Mouse (Mus musculus) forebrain, postnatal 0 days (tissue): ENCODE data around the gene Golga2. TPM values are rescaled to one million over a fixed set of nuclear protein-coding genes. Genes with fewer than 3 reads are reported as not detected.

ENCODE experiments used
- ATAC-seq: fragments of 200-750 bp; cut with Nextera tagmentation; 2 replicates; pipeline ENCODE4 v1.8.0; 2017; ENCODE audit warnings: mild to moderate bottlenecking, moderate library complexity
- DNase-seq: peaks from one replicate; pipeline ENCODE4 v3.0.0-alpha.2; 2015
- H3K27ac ChIP-seq: fragments of 300-500 bp; sonication (generic); 2 replicates; pipeline ENCODE4 v1.5.1; 2014; ENCODE audit warnings: low read depth, mild to moderate bottlenecking, antibody characterized with exemption, low read length, moderate library complexity, mixed read lengths
- H3K27me3 ChIP-seq: fragments of 300-500 bp; sonication (generic); 2 replicates; pipeline ENCODE4 v1.6.1; 2014; ENCODE audit warnings: mild to moderate bottlenecking, low read length, mixed read lengths; ENCODE audit not compliant: insufficient read depth
- H3K36me3 ChIP-seq: fragments of 300-500 bp; sonication (generic); 2 replicates; pipeline ENCODE4 v1.6.1; 2014; ENCODE audit warnings: mild to moderate bottlenecking, moderate library complexity; ENCODE audit not compliant: insufficient read depth
- H3K4me1 ChIP-seq: fragments of 300-500 bp; sonication (generic); 2 replicates; pipeline ENCODE4 v1.6.1; 2014; ENCODE audit warnings: antibody characterized with exemption; ENCODE audit not compliant: insufficient read depth
- H3K4me2 ChIP-seq: fragments of 300-500 bp; sonication (generic); 2 replicates; pipeline ENCODE4 v1.6.1; 2014; ENCODE audit warnings: low read depth, mild to moderate bottlenecking, moderate library complexity
- H3K4me3 ChIP-seq: fragments of 300-500 bp; sonication (generic); 2 replicates; pipeline ENCODE4 v1.5.1; 2014; ENCODE audit warnings: low read depth, low read length, mixed read lengths
- H3K9ac ChIP-seq: fragments of 300-500 bp; sonication (generic); 2 replicates; pipeline ENCODE4 v1.6.1; 2014; ENCODE audit warnings: mild to moderate bottlenecking
- H3K9me3 ChIP-seq: fragments of 300-500 bp; sonication (generic); 2 replicates; pipeline ENCODE4 v1.6.1; 2016; ENCODE audit warnings: low read length
- CTCF ChIP-seq: sonication (generic); IDR thresholded peaks from 2 replicates; pipeline ENCODE4 v1.5.1; 2016; ENCODE audit warnings: antibody characterized with exemption, control low read depth, low read depth
- WGBS: fragments of 180-500 bp; shearing (Covaris S2); extraction: QIAGEN DNeasy Blood & Tissue Kit; methylation state at CpG from one replicate; pipeline ENCODE4 v1.1.7; 2014; 5-methylcytosine and 5-hydroxymethylcytosine counted together
- polyA plus RNA-seq: library from polyadenylated mRNA; unstranded; fragments of >200 nt; fragmentation: Nextera tagmentation; extraction: Ambion mirVana; gene quantifications from 2 replicates; pipeline ENCODE4 v1.2.1, GENCODE M21; 2015
- total RNA-seq: library from RNA; depleted of rRNA; stranded (reverse); fragments of >200 nt; gene quantifications from 2 replicates; pipeline ENCODE4 v1.2.3, GENCODE M21; 2014

Golga2 gene
- total and polyA plus RNA-seq, 2 experiments from 2014 or later: 22.1 to 64.4 TPM

DNA sequence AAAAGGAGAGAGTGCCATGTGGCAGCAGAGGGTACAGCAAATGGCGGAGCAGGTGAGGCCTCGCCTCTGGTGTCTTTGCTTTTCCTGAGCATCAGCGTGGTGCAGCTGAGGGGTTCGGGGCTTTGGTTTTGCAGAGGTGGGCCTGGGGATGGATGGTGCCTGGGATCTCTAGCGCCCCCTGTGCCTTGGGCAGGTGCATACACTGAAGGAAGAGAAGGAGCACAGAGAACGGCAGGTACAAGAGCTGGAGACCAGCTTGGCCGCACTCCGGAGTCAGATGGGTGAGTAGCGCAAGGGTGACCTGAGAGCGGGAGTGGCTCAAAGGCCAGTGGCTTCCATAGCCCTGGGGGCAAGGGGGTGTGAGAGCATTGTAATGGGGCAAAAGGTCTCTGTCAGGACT is 15.8 kb downstream of the Golga2 start:
- Histone ChIP-seq H3K27me3 (no peaks in the 10 kb centered on the region), H3K4me3 (no peak overlapping the region), H3K9ac (no peak overlapping the region), H3K36me3 (peaks cover 85% of the 10 kb centered on the region), H3K4me2 (no peak overlapping the region), H3K27ac (no peak overlapping the region), H3K4me1 (no peaks in the 10 kb centered on the region), H3K9me3 (no peaks in the 10 kb centered on the region)
- ATAC-seq: no peak
- WGBS: 90% methylated on average over 10 of the region's 10 CpGs
- TF ChIP-seq CTCF: peak; percentile 28; the same call in 1 of the 2 replicates
- DNase-seq: no peak

DNA sequence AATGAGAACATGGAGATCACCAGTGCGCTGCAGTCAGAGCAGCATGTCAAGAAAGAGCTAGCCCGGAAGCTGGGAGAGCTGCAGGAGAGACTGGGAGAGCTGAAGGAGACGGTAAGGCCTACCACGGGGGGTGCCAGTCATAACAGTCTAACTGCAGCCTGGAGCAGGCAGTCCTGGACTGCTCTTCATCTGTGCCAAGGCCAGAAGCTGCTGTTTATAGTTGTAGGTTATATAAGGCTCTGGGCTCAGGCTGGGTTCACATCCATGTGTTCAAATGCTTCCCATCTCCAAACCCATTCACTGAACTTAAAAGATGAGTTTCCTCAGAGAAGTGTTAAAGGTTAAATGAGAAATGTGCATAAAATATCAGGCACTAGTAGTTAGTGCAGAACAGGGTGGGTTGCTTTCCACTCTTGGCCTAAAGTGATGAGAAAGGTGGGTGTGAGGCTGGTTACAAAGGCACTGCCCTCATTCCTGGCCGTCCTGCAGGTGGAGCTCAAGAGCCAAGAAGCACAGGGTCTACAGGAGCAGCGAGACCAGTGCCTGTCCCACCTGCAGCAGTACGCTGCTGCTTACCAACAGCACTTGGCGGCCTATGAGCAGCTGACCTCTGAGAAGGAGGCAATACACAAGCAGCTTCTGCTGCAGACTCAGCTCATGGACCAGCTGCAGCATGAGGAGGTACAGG is 17.1 kb downstream of the Golga2 start:
- peak; percentile 71 for TF ChIP-seq CTCF
- H3K27ac ChIP-seq: no peak overlapping the region
- H3K4me2 ChIP-seq: no peak overlapping the region

DNA sequence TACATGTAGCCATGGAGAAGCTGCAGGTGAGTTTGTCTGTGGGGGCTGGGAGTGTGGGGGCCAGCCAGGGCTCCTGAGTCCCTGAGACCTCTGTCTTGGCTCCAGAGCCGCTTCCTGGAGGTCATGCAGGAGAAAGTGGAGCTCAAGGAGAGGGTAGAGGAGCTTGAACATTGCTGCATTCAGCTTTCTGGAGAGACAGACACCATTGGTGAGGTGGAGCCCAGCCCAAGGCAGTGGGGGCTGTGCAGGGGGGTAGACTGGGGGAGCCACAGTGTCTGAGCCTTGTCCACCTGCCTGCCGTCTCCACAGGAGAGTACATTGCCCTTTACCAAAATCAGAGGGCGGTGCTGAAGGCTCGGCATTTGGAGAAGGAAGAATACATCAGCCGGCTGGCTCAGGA is 18.5 kb downstream of the Golga2 start:
- no peak for TF ChIP-seq CTCF
- Histone ChIP-seq H3K4me2 (no peak overlapping the region), H3K36me3 (peaks cover 90% of the 10 kb centered on the region), H3K9ac (no peak overlapping the region), H3K4me1 (no peaks in the 10 kb centered on the region), H3K9me3 (no peaks in the 10 kb centered on the region), H3K27me3 (no peaks in the 10 kb centered on the region), H3K4me3 (no peak overlapping the region), H3K27ac (no peak overlapping the region)
- 90% methylated on average over 5 of the region's 5 CpGs for WGBS
- DNase-seq (no peak), ATAC-seq (no peak)

More for the DNA sequence above, 17.1 kb downstream of the Golga2 start:
- 55% methylated on average over 8 of the region's 8 CpGs for WGBS
- Histone ChIP-seq H3K4me3 (no peak overlapping the region), H3K36me3 (peaks cover 81% of the 10 kb centered on the region), H3K9me3 (no peaks in the 10 kb centered on the region), H3K27me3 (no peaks in the 10 kb centered on the region), H3K9ac (no peak overlapping the region), H3K4me1 (no peaks in the 10 kb centered on the region)
- ATAC-seq (peak; percentile 35; the same call in 1 of the 2 replicates), DNase-seq (no peak)

DNA sequence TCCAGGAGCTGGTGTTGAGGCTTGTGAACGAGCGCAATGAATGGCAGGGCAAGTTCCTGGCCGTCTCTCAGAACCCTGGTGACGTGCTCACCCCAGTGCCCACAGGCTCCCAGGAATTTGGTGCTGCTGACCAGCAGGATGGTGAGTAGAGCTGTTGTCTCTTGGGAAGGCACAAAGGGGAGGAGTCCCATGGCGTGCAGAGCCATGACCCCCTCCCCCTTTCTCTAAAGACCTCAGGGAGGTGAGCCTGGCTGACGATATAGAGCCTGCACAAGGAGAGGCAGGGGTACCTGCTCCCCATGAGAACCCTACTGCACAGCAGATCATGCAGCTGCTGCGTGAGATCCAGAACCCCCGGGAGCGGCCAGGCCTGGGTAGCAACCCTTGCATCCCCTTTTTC is 19.0 kb downstream of the Golga2 start:
- Histone ChIP-seq H3K4me3 (no peak overlapping the region), H3K27ac (no peak overlapping the region), H3K9me3 (no peaks in the 10 kb centered on the region), H3K9ac (no peak overlapping the region), H3K36me3 (peaks cover 88% of the 10 kb centered on the region), H3K4me2 (no peak overlapping the region), H3K27me3 (no peaks in the 10 kb centered on the region), H3K4me1 (no peaks in the 10 kb centered on the region)
- no peak for TF ChIP-seq CTCF
- WGBS: 83% methylated on average over 9 of the region's 9 CpGs
- no peak for ATAC-seq
- DNase-seq: no peak

DNA sequence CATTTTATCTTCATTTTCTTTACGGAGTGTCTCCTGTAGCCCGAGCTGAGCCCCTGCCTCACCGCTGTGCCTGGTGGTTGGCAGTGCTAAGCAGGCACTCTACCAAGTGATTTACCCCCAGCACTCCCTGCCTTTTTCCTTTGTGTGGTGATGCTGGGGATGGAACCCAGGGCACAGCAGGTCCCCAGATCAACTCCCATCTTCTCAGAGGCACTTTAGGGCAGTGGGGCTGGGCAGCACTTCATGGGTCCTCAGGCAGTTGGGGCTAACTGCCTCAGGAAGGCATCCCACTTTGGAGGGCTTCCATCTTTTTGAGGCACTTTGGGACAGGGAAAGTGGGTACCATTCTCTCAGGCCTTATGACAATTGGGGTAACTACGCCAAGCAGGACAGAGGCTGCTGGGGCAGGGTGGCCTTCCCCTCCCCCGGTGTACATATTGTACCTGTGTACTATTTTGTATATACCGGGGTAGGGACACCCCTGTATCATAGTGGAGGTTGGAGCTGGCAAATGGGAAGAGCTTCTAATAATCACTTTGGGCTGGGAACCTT is 20.1 kb downstream of the Golga2 start:
- 81% methylated on average over 6 of the region's 6 CpGs for WGBS

DNA sequence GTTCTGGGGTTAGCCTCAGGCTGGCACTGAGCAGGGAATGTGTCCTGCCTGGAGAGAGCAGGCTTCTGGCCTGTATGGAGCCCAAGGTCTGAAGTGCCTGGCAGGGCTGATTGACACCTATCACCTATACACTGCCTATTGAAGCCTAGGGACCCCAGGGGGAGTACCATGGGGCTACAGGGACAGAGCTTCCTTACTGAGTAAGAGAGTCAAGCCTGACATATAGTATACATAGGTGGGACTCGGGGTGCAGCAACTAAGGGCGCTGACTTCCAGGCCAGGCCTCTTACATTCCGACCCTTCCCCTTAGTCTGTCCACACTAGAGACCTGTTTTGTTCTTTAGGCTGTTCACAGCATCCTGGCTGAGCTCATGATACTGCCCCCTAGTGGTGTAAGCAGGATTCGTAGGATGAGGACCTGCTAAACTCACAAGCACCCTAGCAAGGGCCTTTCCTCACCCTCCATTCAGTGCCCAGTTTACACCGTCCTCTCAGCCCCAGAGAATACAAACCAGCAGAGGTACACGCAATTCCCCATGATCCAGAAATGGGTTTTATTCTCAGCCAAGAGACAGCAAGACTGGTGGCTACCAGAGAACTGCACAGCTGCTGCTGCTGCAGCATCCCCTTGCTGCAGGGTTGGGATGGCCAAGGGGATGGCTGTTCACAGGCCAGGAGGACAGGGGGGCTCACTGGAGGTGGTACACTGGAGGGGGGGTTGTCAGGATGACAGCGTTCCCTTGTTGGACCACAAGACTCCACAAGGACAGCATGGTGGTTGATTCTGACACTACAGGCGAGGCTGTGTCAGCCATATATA is 21.0 kb downstream of the Golga2 start:
- no peaks in the 10 kb centered on the region for H3K27me3 ChIP-seq

More for the DNA sequence above, 20.1 kb downstream of the Golga2 start:
- Histone ChIP-seq H3K9me3 (no peaks in the 10 kb centered on the region), H3K4me1 (peaks cover 8% of the 10 kb centered on the region; the same call in 1 of the 2 replicates), H3K9ac (no peak overlapping the region), H3K36me3 (peaks cover 83% of the 10 kb centered on the region), H3K4me2 (no peak overlapping the region), H3K4me3 (no peak overlapping the region), H3K27ac (no peak overlapping the region), H3K27me3 (no peaks in the 10 kb centered on the region)
- DNase-seq (no peak), ATAC-seq (no peak)
- no peak for TF ChIP-seq CTCF

More for the DNA sequence above, 21.0 kb downstream of the Golga2 start:
- TF ChIP-seq CTCF: peak; percentile 92
- peaks cover 74% of the 10 kb centered on the region for H3K36me3 ChIP-seq
- ATAC-seq (peak; percentile 56), DNase-seq (peak; percentile 83)
- H3K9ac ChIP-seq: 0 out of 2 replicates have a peak overlapping the region, but pooled peaks have one; percentile 10
- no peak overlapping the region for H3K4me3 ChIP-seq
- H3K4me1 ChIP-seq: peaks cover 8% of the 10 kb centered on the region; the same call in 1 of the 2 replicates
- no peak overlapping the region for H3K27ac ChIP-seq
- H3K9me3 ChIP-seq: no peaks in the 10 kb centered on the region
- 48% methylated on average over 8 of the region's 8 CpGs for whole genome bisulfite sequencing
- no peak overlapping the region for H3K4me2 ChIP-seq
